Mouse (Mus musculus): Measurements from ENCODE around the gene Rab7b.

DNA sequence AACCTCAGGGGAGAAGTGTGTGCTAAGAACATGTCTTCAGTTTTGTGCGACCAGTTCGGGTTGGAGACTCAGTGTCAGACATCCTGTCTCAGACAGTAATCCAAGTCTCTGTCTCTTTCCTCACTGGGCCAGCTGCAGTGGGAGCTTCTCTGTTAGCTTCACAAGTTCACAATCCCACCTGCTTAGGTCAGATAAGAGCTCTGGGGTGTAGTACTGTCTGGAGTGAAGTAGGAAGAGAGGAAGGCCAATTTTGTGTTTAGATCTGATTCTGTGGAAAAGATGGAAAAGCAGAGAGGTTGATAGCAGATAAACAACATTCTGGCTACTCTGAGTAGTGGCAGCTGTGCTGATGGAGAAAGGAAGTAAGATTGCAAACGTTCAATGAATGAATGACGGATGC is 11.1 kb downstream of the Rab7b start:
- TF ChIP-seq CTCF (IDR thresholded peaks at IDR 0.05; ENCODE audit: low read depth, low read length) (no peak), POLR2A (IDR thresholded peaks at IDR 0.05; ENCODE audit: insufficient read depth, low read length) (no peak), EP300 (IDR thresholded peaks at IDR 0.05; ENCODE audit: insufficient read depth, low read depth, low read length) (no peak)
